Mouse (Mus musculus): ENCODE results near the gene Stat2. TPM values are rescaled to one million over a fixed set of nuclear protein-coding genes. Genes with fewer than 3 reads are reported as not detected.
A peak's percentile ranks its signal among the peaks of the same experiment; 100 is the strongest.
"Not testable (repeated sequence)": the region's sequence is repeated elsewhere in the genome, so short reads cannot be mapped to it uniquely, and the experiment has no call there.

Stat2 gene
- polyA plus RNA-seq, 2 experiments = 13.2 to 20.5 TPM

- Histone ChIP-seq H3K27ac (replicated peaks; ENCODE audit: low read depth, low read length) (no peak overlapping the region), H3K36me3 (ENCODE audit: control insufficient read depth, insufficient read depth, low read length) (peaks cover 38% of the 10 kb centered on the region), H3K4me2 (replicated peaks; ENCODE audit: low read depth, low read length, severe bottlenecking) (no peak overlapping the region), H3K9me3 (ENCODE audit: control insufficient read depth, low read length) (no peaks in the 10 kb centered on the region), H3K4me3 (replicated peaks; ENCODE audit: low read length) (no peak overlapping the region), H3K4me1 (ENCODE audit: control insufficient read depth, insufficient read depth, low read length) (peaks cover 10% of the 10 kb centered on the region), H3K9ac (ENCODE audit: low read depth, low read length, severe bottlenecking) (no peak overlapping the region), H3K27me3 (ENCODE audit: control insufficient read depth, insufficient read depth, low read length) (no peaks in the 10 kb centered on the region)
- DNase-seq (ENCODE audit: low spot score) = no peak
- TF ChIP-seq POLR2A (IDR thresholded peaks at IDR 0.05; ENCODE audit: borderline replicate concordance, extremely low read depth, insufficient read depth, insufficient read length) = no peak
- ATAC-seq (ENCODE audit: low FRiP score, low read depth) = no peak
- 92% methylated on average over 8 of the region's 8 CpGs for WGBS
Observed at GRCm38 (mm10) chr10:128326825-128327224, 56.5 kb downstream of the Stat2 start.

GRCm38 (mm10) chr10:128327610-128328009 is 57.3 kb downstream of the Stat2 start:
- no peaks in the 10 kb centered on the region for H3K9me3 ChIP-seq (ENCODE audit: control insufficient read depth, low read length)
- H3K4me2 ChIP-seq (replicated peaks; ENCODE audit: low read depth, low read length, severe bottlenecking) = no peak overlapping the region
- no peak for ATAC-seq (ENCODE audit: low FRiP score, low read depth)
- H3K27ac ChIP-seq (replicated peaks; ENCODE audit: low read depth, low read length) = no peak overlapping the region
- DNase-seq (ENCODE audit: low spot score) = no peak
- TF ChIP-seq POLR2A (IDR thresholded peaks at IDR 0.05; ENCODE audit: borderline replicate concordance, extremely low read depth, insufficient read depth, insufficient read length) = no peak
- no peaks in the 10 kb centered on the region for H3K27me3 ChIP-seq (ENCODE audit: control insufficient read depth, insufficient read depth, low read length)
- no peak overlapping the region for H3K4me3 ChIP-seq (replicated peaks; ENCODE audit: low read length)
- peaks cover 10% of the 10 kb centered on the region for H3K4me1 ChIP-seq (ENCODE audit: control insufficient read depth, insufficient read depth, low read length)
- WGBS = 87% methylated on average over 10 of the region's 10 CpGs
- peaks cover 38% of the 10 kb centered on the region for H3K36me3 ChIP-seq (ENCODE audit: control insufficient read depth, insufficient read depth, low read length)
- H3K9ac ChIP-seq (ENCODE audit: low read depth, low read length, severe bottlenecking) = no peak overlapping the region

GRCm38 (mm10) chr10:128332358-128333249 is 62.2 kb downstream of the Stat2 start:
- WGBS = 73% methylated on average over 6 of the region's 6 CpGs
- H3K4me2 ChIP-seq (replicated peaks; ENCODE audit: low read depth, low read length, severe bottlenecking); H3K27ac ChIP-seq (replicated peaks; ENCODE audit: low read depth, low read length); ATAC-seq (ENCODE audit: low FRiP score, low read depth); H3K9ac ChIP-seq (ENCODE audit: low read depth, low read length, severe bottlenecking); H3K9me3 ChIP-seq (ENCODE audit: control insufficient read depth, low read length); H3K4me1 ChIP-seq (ENCODE audit: control insufficient read depth, insufficient read depth, low read length); H3K27me3 ChIP-seq (ENCODE audit: control insufficient read depth, insufficient read depth, low read length); DNase-seq (ENCODE audit: low spot score); H3K4me3 ChIP-seq (replicated peaks; ENCODE audit: low read length): not testable (repeated sequence)
- peaks cover 14% of the 10 kb centered on the region for H3K36me3 ChIP-seq (ENCODE audit: control insufficient read depth, insufficient read depth, low read length)

GRCm38 (mm10) chr10:128335582-128335981 is 65.2 kb downstream of the Stat2 start:
- peak; percentile 71 for DNase-seq (ENCODE audit: low spot score)
- Histone ChIP-seq H3K4me1 (ENCODE audit: control insufficient read depth, insufficient read depth, low read length) (peaks cover 7% of the 10 kb centered on the region; the same call in 1 of the 2 replicates), H3K36me3 (ENCODE audit: control insufficient read depth, insufficient read depth, low read length) (peaks cover 2% of the 10 kb centered on the region; the same call in 1 of the 2 replicates), H3K4me2 (replicated peaks; ENCODE audit: low read depth, low read length, severe bottlenecking) (no peak overlapping the region), H3K9me3 (ENCODE audit: control insufficient read depth, low read length) (no peaks in the 10 kb centered on the region), H3K9ac (ENCODE audit: low read depth, low read length, severe bottlenecking) (no peak overlapping the region), H3K27me3 (ENCODE audit: control insufficient read depth, insufficient read depth, low read length) (no peaks in the 10 kb centered on the region), H3K4me3 (replicated peaks; ENCODE audit: low read length) (no peak overlapping the region), H3K27ac (replicated peaks; ENCODE audit: low read depth, low read length) (no peak overlapping the region)
- no peak for ATAC-seq (ENCODE audit: low FRiP score, low read depth)
- no peak for TF ChIP-seq POLR2A (IDR thresholded peaks at IDR 0.05; ENCODE audit: borderline replicate concordance, extremely low read depth, insufficient read depth, insufficient read length)
- 3% methylated on average over 4 of the region's 4 CpGs for WGBS

- H3K9ac ChIP-seq (ENCODE audit: low read depth, low read length, severe bottlenecking) = no peak overlapping the region
- H3K9me3 ChIP-seq (ENCODE audit: control insufficient read depth, low read length) = no peaks in the 10 kb centered on the region
- H3K27me3 ChIP-seq (ENCODE audit: control insufficient read depth, insufficient read depth, low read length) = no peaks in the 10 kb centered on the region
- ATAC-seq (ENCODE audit: low FRiP score, low read depth) (no peak), DNase-seq (ENCODE audit: low spot score) (no peak)
- no peak overlapping the region for H3K4me2 ChIP-seq (replicated peaks; ENCODE audit: low read depth, low read length, severe bottlenecking)
- no peak overlapping the region for H3K27ac ChIP-seq (replicated peaks; ENCODE audit: low read depth, low read length)
- 87% methylated on average over 3 of the region's 3 CpGs for WGBS
- H3K36me3 ChIP-seq (ENCODE audit: control insufficient read depth, insufficient read depth, low read length) = peaks cover 2% of the 10 kb centered on the region; the same call in 1 of the 2 replicates
- H3K4me3 ChIP-seq (replicated peaks; ENCODE audit: low read length) = no peak overlapping the region
- H3K4me1 ChIP-seq (ENCODE audit: control insufficient read depth, insufficient read depth, low read length) = peaks cover 7% of the 10 kb centered on the region; the same call in 1 of the 2 replicates
- no peak for TF ChIP-seq POLR2A (IDR thresholded peaks at IDR 0.05; ENCODE audit: borderline replicate concordance, extremely low read depth, insufficient read depth, insufficient read length)
Observed at GRCm38 (mm10) chr10:128336195-128336594, 65.8 kb downstream of the Stat2 start.
